Comparison of ENCODE assay signal across 26 mouse cellular contexts in genomic region chr12:5322444-5323087, GRCm38 (mm10).
"Had no signal": no experiment of that assay in that cellular context is flagged by ENCODE, and none has a peak within 500 bp of the region (broad histone marks: within the 10 kb centered on the region; RNA-seq: fewer than 3 reads in every experiment).

No protein-coding gene starts in this region.

- H3K27me3 ChIP-seq: heart, embryonic 13.5 days; heart, embryonic 15.5 days; hindbrain, embryonic 12.5 days; hindbrain, embryonic 15.5 days; kidney, embryonic 15.5 days; limb, embryonic 13.5 days; limb, embryonic 15.5 days; liver, embryonic 12.5 days had no signal

- H3K36me3 ChIP-seq: heart, embryonic 13.5 days; heart, embryonic 15.5 days; hindbrain, embryonic 12.5 days; hindbrain, embryonic 15.5 days; kidney, embryonic 15.5 days; limb, embryonic 13.5 days; limb, embryonic 15.5 days; liver, embryonic 12.5 days had no signal

- H3K4me3 ChIP-seq: heart, embryonic 13.5 days; heart, embryonic 15.5 days; hindbrain, embryonic 12.5 days; hindbrain, embryonic 15.5 days; kidney, embryonic 15.5 days; limb, embryonic 13.5 days; limb, embryonic 15.5 days; liver, embryonic 12.5 days had no signal

- H3K27ac ChIP-seq: heart, embryonic 13.5 days; heart, embryonic 15.5 days; hindbrain, embryonic 12.5 days; hindbrain, embryonic 15.5 days; hindbrain, postnatal 0 days; kidney, embryonic 15.5 days; kidney, postnatal 0 days; limb, embryonic 13.5 days; limb, embryonic 15.5 days; liver, embryonic 12.5 days had no signal

- H3K9me3 ChIP-seq: heart, embryonic 13.5 days; heart, embryonic 15.5 days; hindbrain, embryonic 12.5 days; hindbrain, embryonic 15.5 days; kidney, embryonic 15.5 days; limb, embryonic 13.5 days; limb, embryonic 15.5 days; liver, embryonic 12.5 days had no signal

- H3K4me1 ChIP-seq: heart, embryonic 15.5 days; liver, embryonic 12.5 days had no signal

- H3K9ac ChIP-seq: forebrain, postnatal 0 days; heart, embryonic 13.5 days; heart, embryonic 15.5 days; hindbrain, embryonic 12.5 days; hindbrain, embryonic 15.5 days; kidney, embryonic 15.5 days; limb, embryonic 13.5 days; limb, embryonic 15.5 days; liver, embryonic 12.5 days had no signal

- H3K4me2 ChIP-seq: heart, embryonic 11.5 days; heart, embryonic 13.5 days; heart, embryonic 15.5 days; hindbrain, embryonic 12.5 days; hindbrain, embryonic 15.5 days; kidney, embryonic 15.5 days; limb, embryonic 13.5 days; limb, embryonic 15.5 days; liver, embryonic 12.5 days had no signal

- DNase-seq: forebrain, postnatal 0 days; gastrocnemius, postnatal 14 days; gastrocnemius, postnatal 36 days; heart, adult 18-20 months; heart, postnatal 14 days; heart, postnatal 36 days; kidney, adult 11 months; kidney, adult 2 months; kidney, adult 9 months; kidney, postnatal 14 days; kidney, postnatal 36 days; layer of hippocampus, adult 9-11 months; layer of hippocampus, postnatal 36 days; left cerebral cortex, postnatal 4 days had no signal

- ATAC-seq: forebrain, postnatal 0 days; hindbrain, postnatal 0 days; intestine, embryonic 16.5 days; liver, embryonic 12.5 days had no signal
